Mouse (Mus musculus): ENCODE results near the gene Mrpl37.
"Not testable (repeated sequence)": the region's sequence is repeated elsewhere in the genome, so short reads cannot be mapped to it uniquely, and the experiment has no call there.

The Mrpl37 gene

DNA sequence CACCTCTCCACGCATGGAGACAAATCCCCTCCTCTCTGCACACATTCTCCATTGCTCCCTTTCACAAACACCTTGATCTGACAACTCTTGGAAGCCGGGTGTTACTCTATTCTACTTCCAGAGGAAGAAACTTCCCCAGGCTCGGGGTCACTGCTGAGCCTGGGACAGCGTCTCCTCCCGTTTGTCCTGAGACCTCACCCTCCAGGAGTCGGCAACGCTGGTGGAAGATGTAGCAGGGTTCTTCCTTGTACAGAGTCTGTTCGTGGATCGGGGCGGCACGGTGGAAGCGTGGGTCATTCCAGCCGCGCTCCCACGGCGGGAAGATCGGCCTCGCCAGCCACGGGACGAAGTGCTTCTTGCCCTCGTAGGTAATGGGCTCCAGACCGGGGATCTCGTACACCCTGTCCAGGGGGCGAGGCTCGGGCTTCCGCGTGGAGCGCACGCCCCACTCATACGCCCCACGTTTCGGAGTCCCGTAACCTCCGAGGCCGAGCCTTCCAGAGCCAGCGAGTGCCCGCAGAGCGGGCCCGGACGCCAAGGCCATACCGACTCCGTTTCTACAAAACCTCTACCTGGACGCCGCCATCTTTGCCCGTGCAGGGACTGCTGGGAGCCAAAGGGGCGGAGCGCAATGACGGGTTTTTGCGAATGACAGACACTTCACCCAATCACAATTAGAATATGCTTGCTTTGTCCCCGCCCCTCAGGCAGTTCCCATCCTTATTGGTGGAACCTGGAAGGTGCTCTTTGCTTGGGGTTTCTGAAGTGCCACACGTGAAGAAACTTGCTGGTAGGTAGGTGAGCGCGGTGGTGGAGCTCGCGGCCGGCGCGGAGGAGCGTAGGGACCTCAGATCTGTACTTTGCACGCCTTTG is at the start of gene Mrpl37, which contains the start of gene Cyb5rl:
Gene Mrpl37 (minus strand): TSS at position 617 of the 873 bp plus-strand sequence.
Gene Cyb5rl (plus strand): TSS at position 737 of the 873 bp plus-strand sequence.
- peak; percentile 95 for DNase-seq

DNA sequence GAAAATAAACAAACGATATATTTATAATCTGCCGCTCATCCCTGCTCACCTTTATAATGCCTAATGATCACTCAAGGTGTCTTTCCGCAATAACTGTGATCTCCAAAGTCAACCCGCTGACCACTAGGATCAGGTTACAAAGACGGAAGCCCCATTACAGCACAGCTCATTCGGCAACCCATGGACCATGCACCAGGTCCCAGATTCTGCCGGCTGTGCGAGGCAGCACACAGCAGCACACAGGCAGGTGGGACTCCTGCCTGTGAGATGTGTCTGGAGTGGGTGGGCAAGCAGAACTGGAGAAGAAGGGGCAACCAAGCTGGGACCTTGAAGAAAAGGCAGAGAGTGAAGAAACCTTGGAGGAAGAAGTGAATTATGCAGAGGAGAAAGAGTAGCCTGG is 47.6 kb upstream of the Mrpl37 start:
- DNase-seq, result no peak

DNA sequence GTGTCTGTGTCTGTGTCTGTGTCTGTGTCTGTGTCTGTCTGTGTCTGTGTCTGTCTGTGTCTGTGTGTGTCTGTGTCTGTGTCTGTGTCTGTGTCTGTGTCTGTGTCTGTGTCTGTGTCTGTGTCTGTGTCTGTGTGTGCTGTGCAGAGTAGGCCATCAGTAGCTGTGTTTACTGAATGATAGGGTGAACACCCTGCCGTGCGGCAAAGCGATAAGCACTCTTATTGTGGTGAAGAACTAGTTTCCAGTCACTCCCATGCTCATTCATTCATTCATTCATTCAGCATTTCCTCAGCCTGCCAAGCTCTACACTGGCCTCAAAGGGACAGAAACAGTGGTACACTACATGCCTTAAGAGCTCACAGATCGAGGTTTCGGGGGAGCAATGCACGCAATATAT is 42.5 kb upstream of the Mrpl37 start:
- not testable (repeated sequence) for DNase-seq

DNA sequence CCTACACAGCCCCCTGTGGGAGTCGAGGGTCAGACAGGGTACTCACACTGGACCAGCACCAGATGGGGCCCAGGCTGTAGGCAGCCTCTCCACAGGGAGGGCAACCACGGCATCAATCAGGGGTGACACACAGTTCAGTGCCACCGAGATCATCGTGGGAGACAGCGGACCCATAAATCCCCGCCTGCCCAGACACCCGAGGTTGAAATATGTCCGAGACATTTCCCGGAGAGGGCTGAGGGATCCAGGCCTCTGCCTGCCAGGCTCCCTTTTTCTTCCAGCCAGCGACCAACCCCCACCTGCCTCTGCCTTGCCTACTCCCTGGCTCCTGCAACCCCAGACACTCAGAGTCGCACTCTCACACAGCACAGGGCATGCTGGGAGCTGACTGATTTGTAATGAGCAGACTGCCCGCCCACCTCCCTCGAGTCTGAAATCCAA is 41.6 kb upstream of the Mrpl37 start:
- no peak for DNase-seq

DNA sequence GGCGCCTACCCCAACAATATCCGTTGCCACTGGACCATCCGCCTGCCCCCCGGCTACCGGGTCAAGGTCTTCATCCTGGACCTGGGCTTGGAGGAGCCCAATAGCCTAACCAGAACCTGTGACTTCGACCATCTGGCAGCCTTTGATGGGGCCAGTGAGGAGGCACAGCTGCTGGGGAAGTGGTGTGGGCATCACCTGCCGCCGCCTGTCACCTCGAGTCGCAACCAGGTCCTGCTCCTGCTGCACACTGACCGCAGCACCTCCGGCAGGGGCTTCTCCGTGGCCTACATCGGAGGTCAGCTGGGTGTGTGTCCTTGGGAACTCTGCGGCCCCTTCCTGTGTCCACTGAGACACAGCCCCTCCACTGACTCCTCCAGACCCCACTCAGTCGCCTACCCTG is 40.1 kb upstream of the Mrpl37 start:
- DNase-seq, result no peak

DNA sequence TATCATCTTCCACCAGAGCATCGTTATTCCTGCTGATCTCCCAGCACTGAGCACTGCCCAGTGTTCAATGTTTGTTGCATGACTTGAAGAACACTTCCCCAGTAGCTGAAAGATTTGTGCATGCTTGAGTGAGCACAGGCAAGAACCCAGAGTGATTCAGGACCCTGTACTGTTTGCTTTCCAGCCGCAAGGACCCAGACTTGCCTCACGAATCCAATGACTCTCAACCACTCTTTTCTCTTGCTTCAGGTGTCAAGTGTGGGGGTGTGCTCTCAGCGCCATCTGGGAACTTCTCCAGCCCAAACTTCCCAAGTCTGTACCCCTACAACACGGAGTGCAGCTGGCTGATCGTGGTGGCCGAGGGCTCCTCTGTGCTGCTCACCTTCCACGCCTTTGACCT is 35.6 kb upstream of the Mrpl37 start:
- DNase-seq, result no peak

DNA sequence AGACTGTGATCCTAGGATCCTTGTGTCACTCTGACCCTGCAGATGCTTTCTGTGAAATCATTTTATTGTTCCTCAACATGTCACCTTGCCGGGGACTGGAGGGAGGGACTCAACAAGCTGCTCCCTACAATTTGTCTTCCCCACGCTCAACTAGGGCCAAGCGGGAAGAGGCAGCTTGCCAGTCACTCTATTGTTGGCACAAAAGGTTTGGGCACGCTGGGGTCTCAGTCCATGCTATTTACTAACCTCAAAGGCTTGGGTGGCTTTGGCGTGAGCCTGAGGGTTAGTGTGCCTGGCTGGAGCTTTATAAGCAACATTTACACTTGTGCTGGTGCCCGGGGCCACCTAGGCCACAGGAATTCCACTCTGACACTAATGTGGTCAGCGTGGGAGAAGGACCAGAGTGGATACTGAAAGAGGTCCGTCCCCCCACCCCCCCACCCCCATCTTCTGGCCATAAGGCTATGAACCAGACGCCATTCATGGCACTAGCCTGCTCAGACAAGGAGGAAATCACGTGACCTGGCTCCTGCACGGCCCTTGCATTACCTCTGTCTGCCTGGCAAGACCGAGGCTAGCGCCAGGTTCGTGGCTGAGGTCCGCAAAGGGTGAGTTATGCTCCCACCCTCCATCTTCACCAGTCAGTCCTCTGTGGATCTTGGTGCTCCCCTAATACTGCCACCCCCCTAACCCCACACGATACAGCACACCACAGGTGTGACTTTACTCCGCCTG is 32.3 kb upstream of the Mrpl37 start:
- DNase-seq, result no peak

DNA sequence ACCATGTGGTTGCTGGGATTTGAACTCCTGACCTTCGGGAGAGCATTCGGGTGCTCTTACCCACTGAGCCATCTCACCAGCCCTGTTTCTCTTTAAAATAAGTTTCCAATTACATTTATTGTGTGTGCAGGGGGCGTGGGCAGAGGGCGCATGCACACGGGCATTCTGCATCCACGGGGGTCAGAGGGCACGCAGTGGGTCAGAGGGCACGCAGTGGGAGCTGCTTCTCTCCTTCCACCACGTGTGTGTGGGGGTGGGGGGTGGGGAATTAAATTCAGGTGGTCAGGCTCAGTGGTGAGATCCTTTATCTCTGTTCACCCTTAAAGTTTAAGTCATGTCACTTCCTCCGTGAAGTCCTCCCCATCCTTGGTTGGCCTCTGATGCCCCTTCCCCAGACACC is 31.7 kb upstream of the Mrpl37 start:
- no peak for DNase-seq

DNA sequence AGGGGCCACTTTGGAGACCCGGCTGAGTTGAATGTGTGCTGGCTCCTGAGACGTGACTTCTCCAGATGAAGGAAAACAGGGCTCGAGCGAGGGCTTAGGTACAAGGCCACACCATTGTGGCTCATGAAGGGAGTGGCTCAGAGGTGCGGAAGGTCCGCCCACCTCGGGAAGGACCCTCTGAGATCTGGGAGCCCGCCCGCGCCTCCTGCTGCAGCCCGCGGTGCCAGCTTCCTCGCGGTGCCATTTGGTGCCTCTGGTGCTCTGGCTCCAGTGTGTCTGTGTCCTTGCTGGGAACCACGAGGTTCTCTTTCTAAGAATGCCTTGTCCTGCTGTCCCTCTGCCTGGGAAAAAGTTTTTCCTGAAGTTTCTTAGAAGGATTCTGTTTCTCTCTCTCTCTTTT is 31.2 kb upstream of the Mrpl37 start:
- DNase-seq, result no peak

DNA sequence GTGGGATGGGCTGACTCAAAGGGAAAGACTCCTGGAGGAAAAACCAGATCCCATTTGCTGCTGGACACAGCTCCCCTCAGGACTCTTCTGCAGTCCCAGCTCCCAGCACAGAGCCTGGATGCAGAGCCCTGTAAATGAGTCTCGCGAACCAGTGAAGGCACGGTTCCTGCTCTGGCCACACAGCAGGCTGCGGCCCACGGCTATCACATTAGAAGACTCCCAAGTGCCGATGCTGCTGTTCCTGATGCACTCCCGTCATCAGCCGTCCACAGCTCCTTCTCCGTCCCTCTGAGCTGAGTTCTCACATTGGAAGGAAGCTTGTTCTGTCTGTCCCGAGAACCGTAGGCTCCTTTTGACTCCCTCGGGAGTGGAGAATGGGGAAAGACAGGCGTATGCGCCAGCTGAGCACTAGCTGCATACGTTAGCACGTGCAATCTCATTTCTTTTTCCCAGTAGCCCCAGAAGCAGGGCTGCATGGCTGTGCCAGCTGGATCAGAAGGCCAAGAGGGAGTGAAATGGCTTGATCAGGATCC is 30.2 kb upstream of the Mrpl37 start, which contains the start of gene Cdcp2:
Gene Cdcp2 (plus strand): TSS at position 51 of the 533 bp plus-strand sequence.
- no peak for DNase-seq

DNA sequence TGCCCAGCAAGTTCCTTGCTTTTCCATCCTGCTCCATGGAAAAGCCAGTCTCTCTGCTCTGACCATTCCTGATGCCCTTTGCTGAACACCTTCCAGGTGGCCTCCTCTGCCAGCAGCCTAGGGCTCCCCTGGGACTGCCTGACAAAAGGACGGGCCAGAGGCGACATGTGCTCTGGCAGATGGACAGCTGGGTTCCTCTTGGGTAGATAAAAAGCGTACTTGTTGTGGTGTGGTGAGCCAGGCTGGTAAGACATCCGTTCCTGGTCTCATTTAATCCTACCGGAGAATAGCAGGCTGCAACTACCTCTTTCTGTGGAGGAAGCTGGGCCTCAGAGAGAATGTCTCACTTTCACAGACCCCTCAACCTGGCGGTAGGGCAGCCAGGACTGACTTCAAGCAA is 29.4 kb upstream of the Mrpl37 start:
- no peak for DNase-seq

DNA sequence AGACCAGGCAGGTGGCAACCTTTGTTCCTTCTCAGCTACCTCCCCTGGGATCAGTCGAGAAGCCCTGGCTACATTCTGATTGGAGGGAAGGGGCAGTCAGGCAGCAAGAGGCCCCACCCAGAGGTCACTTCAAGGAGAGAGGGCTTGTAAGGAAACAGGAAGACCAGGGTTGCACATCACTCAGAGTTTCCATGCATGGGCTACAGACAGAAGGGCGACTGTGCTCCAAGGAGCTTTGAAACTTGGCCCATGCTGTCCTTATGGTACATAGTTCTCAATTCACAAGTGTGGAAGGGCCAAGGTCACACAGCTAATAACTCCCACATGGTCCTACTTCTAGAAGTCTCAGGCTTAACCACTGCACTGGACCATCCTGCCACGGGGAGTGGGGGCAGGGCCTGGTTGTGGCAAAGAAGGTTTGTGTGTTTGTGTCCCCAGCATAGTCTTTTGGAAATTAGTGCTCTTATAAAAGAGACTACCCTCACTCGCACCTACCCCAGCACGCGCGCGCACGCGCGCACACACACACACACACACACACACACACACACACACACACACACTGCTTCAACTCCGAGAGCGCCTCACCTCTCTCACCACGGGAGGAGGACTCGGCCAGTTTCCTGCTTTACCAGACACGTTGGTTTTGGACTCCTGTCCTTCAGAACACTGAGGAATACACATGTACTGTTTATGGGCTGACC is 28.0 kb upstream of the Mrpl37 start:
- no peak for DNase-seq

DNA sequence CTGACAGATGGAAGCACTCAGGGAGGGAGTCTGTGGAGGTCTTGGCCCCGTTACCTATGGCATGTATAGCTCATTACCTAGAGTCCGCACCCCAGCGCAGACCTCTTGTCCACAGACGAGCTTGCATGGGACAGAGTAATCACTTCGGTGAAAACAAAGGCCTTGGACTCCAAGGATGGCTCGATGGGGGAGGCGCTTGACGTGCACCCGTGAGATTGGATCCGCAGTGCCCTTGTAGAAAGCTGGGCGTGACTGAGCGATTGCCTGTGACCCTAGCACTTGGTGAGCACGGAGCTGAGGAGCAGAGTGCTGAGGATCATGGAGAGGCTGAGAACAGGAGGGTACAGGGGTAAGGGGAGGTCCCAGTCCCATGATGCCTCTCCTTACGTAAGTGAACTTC is 25.0 kb upstream of the Mrpl37 start:
- no peak for DNase-seq

DNA sequence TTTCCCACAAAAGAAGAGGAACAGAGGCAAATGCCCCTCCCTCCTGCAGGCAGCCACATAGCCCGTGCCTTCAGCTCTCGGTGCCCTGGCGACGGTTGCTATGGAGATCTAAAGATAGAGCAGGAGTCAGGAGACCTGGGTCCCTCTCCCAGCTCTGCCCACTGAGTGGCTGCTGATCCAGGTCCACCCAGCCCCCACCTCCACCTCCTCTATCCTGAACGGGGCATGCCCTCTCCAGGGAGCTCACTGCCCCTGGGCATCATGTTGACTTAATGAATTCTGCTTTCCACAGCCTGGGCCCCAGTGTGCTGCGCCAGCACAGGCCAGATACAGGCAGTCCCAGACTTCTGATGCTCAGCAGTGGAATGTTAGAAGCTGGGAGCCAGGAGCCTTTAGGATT is 18.2 kb upstream of the Mrpl37 start:
- no peak for DNase-seq

DNA sequence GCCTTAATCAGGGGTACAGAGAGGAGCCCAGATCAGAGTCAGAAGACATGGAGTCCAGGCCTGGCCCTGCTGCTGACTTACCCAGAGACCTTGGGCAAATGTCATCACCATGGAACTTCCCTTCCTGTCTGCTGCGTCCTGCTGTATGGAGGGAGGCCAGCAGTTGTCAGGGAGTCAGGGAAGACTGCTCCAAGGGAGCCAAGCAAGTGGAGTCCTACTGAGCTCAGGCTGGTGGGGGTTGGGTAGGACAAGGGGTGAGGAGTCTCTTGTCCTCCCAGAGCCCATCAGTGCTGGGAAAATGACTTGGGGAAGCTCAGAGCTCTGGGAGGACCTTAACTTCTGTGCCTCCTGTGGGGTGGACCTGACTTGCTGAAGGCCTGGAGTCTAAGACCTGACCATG is 17.7 kb upstream of the Mrpl37 start:
- no peak for DNase-seq

DNA sequence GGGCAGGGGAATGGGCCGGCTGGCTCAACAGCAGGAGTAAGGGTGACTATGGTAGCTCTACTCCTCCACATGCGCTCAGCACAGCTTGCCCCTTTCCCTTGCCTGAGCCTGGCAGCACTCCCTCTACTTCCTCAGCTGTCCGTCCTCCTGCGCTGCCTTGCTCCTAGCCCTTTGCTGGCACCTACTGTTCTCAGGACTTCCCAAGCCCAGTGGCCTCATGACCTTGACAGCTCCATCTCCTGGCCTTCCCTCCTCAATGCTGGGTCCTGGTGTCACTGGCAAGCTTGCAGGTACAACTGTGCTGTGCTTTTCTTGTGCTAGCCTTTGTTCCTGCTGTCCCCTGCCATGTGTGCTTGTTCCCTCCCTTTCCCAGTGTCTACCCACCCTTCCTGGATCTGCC is 16.5 kb upstream of the Mrpl37 start:
- DNase-seq, result no peak

DNA sequence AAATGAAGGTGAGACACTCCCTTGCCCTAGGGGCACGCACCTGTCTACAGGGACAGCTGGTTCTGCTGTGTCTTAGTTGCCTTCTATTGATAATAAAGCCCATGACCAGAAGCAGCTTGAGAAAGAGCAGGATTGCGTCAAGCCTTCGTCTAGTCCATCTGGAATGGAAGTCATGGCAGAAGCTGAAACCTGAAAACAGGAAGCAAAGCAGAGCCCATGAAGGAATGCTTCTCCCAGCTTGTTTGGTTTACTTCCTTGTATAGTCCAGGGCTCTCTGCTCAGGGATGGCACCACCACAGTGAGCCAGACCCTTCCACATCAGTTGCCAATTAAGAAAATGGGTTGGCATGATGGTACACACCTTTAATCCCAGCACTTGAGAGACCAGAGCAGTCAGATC is 15.5 kb upstream of the Mrpl37 start:
- DNase-seq, result no peak

DNA sequence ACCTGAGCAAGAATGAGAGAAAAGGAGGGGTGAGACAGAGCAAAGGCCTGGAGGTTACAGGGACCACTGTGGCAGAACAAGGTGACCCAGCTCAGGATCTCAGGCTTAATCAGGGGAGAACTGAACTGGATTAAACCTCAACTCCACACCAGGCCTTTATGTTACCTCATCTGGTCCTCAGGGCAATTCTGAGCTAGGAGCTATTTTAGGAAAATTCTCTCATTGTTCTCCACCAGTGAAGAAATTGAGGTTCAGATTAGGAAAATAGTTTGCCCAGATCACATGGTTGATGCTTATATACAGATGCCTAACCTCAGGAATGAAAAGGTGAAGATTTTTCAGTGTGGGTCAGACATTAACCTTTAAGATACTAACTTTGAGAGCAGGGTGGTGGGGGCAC is 13.0 kb upstream of the Mrpl37 start:
- DNase-seq, result no peak

DNA sequence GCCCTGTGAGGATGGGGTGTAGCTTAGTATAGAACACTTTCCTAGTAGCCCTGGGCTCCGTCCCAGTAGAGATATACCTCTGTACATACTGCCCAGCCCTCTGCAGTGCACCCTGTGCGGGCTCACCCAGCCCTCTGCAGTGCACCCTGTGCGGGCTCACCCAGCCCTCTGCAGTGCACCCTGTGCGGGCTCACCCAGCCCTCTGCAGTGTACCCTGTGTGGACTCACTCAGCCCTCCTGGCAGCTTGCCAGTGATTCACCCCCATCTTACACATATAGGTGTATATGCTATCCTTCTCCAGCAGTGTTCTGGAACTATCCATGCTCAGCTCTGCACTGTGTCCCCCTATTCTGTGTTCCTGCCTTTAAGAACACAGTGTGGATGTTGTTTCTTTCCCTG is 12.2 kb upstream of the Mrpl37 start:
- DNase-seq, result no peak

DNA sequence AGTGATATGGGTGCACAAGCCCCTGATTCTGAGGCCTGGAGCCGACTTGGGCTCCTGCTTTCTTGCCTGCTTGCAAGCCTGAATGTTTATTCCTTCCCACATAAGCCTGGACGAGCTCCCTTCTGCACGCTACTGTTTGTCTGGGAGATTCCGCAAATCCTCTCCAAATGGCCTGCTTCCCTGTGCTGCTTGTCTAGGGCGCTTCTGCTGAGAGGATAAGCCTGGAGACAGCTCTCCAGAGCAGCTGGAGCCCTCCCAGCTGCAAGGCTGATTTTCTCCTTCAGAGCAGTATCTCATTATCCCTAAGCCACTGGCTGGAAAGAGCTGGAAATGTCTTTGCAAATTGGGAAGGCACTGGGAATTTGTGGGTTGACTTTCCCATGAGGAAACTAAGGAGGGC is 8.8 kb upstream of the Mrpl37 start:
- DNase-seq, result no peak

DNA sequence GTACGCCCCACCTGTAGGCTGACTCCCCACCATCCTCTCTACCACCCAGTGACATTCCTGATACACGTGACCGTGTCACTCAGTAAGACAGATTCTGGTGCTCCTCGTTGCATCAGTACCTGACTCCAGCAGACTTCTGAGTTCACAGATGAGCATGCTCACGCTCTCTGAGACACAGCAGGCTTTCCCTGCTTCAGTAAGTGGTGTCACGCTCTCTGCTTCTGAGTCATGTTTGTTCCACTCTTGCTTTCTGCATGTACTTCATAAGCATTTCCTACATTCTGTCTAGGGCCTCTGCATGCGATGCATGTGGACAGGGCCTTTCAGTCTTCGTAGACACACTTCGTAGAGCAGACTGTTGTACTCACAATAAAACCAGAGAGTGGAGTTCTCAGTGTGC is 5.7 kb upstream of the Mrpl37 start:
- DNase-seq, result no peak

DNA sequence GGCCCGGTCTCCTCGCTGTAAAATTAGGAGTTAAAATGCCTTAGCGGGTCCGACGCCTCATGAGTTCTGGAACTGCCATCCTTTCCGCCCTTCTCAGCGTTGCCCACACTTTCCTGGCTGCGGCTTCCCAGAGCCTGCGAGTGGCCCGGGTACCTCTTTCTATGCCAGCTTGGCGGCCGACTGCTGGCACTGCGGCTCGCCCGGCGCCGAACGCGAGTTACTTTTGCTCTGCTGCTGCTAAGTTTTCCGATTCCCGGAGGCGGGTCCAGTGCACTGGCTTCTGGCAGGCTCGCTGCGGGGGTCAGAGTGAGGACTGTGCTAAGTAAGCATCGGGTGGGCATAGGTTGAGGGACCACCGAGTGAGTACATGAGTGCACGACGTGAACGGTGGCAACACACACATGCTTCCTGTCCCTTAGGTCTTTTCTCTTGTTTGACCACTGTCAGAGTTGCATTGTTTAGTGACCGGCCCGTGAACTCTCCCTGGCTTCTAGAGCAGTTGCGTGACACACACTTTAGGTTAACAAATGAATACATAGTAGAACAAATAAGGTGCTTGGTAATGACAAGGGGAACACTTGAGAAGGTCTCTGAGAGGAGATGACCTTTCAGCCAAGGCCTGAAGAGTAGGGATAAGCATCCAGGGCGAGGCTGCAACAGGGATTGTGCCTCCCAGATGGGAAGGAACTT is 628 bp upstream of the Mrpl37 start:
- no peak for DNase-seq

All from thymus, postnatal 36 days (tissue).